Mouse (Mus musculus) cerebellum, adult 2 months (tissue): Measurements from ENCODE around the gene Hapln3.

ENCODE experiments used
- CTCF ChIP-seq: fragments of 200-500 bp; IDR thresholded peaks from 2 replicates; pipeline ENCODE4 v1.5.1; 2011; ENCODE audit warnings: low read depth, mild to moderate bottlenecking, control low read depth, low read length, moderate library complexity, borderline replicate concordance; ENCODE audit not compliant: insufficient read depth
- POLR2A ChIP-seq: fragments of 200-500 bp; IDR thresholded peaks from 2 replicates; pipeline ENCODE4 v1.6.1; 2011; ENCODE audit warnings: low read length, control low read depth, borderline replicate concordance; ENCODE audit not compliant: insufficient read depth

DNA sequence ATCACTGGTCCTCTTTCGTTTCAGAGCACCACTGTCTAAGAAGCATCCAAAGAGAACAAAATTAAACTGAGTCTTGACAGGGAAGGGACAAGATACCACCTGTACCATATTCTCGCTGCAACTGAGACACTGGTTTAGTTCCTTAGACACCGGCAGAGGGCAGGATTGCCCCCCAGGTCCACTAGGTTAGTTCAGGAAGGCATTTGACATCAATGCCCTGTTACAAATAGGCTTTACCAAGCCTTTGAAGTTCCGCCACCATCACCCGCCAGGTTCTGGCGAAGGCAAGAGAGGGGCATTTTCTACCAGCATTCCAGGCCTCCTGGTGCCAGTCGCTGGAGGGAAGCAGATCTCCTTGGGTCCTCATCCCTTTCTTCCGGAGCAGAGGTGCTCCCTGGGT, 935 bp downstream of the Hapln3 start:
- no peak for TF ChIP-seq POLR2A
- TF ChIP-seq CTCF: peak; percentile 25; the same call in 1 of the 2 replicates
